Mouse (Mus musculus): ENCODE results near the gene Taf5l.

GRCm38 (mm10) chr8:123973495-123973894, 47.7 kb downstream of the Taf5l start:
- TF ChIP-seq CTCF (IDR thresholded peaks at IDR 0.05; ENCODE audit: control insufficient read depth, insufficient read depth, low read length), result no peak
- TF ChIP-seq POLR2A (IDR thresholded peaks at IDR 0.05; ENCODE audit: borderline replicate concordance, control insufficient read depth, low read depth, low read length), result no peak

Measured in bone marrow, adult 2 months (tissue).